28 mouse cellular contexts compared by ENCODE assay signal in genomic region chr16:88602464-88602863, GRCm38 (mm10). TPM values are rescaled to one million over a fixed set of nuclear protein-coding genes. Genes with fewer than 3 reads are reported as not detected.
DNase-seq lines count a peak whose midpoint lies in the region; ATAC-seq and TF ChIP-seq lines count a peak whose summit lies in the region.
"Had no signal": no experiment of that assay in that cellular context is flagged by ENCODE, and none has a peak within 500 bp of the region (broad histone marks: within the 10 kb centered on the region; RNA-seq: fewer than 3 reads in every experiment).

No protein-coding gene starts in this region.

- H3K4me1 ChIP-seq in embryonic facial prominence, embryonic 11.5 days (ENCODE audit: control insufficient read depth, insufficient read depth, low read length): no peaks in the 10 kb centered on the region
- H3K4me1 ChIP-seq in embryonic facial prominence, embryonic 10.5 days: peaks cover 31% of the 10 kb centered on the region
- H3K4me1 ChIP-seq in midbrain, embryonic 11.5 days (ENCODE audit: control insufficient read depth, insufficient read depth, low read length): no peaks in the 10 kb centered on the region; the same call in 1 of the 2 replicates
- H3K4me1 ChIP-seq in midbrain, postnatal 0 days (ENCODE audit: insufficient read depth, low read length): no peaks in the 10 kb centered on the region
- peaks cover 40% of the 10 kb centered on the region for H3K4me1 ChIP-seq in limb, embryonic 10.5 days
- H3K4me1 ChIP-seq: forebrain, embryonic 12.5 days had no signal

- no peak overlapping the region for H3K4me2 ChIP-seq in embryonic facial prominence, embryonic 11.5 days (ENCODE audit: low read depth, low read length)
- no peak overlapping the region for H3K4me2 ChIP-seq in midbrain, embryonic 11.5 days
- no peak overlapping the region for H3K4me2 ChIP-seq in midbrain, postnatal 0 days (ENCODE audit: low read depth, low read length, poor library complexity, severe bottlenecking)
- H3K4me2 ChIP-seq: embryonic facial prominence, embryonic 12.5 days; forebrain, embryonic 12.5 days had no signal

- no peak overlapping the region for H3K27ac ChIP-seq in embryonic facial prominence, embryonic 11.5 days (replicated peaks; ENCODE audit: low read depth, low read length)
- no peak overlapping the region for H3K27ac ChIP-seq in embryonic facial prominence, embryonic 10.5 days (replicated peaks)
- no peak overlapping the region for H3K27ac ChIP-seq in midbrain, embryonic 11.5 days (ENCODE audit: low read depth, low read length)
- no peak overlapping the region for H3K27ac ChIP-seq in midbrain, postnatal 0 days (ENCODE audit: low read depth, low read length)
- peak overlapping the region; percentile 66 for H3K27ac ChIP-seq in limb, embryonic 10.5 days
- H3K27ac ChIP-seq: embryonic facial prominence, embryonic 12.5 days; forebrain, embryonic 12.5 days had no signal

- no peak overlapping the region for H3K9ac ChIP-seq in embryonic facial prominence, embryonic 11.5 days (replicated peaks; ENCODE audit: low read length)
- H3K9ac ChIP-seq in midbrain, embryonic 11.5 days (ENCODE audit: low read length): no peak overlapping the region
- H3K9ac ChIP-seq in midbrain, postnatal 0 days (replicated peaks; ENCODE audit: low read length, poor library complexity, severe bottlenecking): no peak overlapping the region
- H3K9ac ChIP-seq: embryonic facial prominence, embryonic 12.5 days; forebrain, embryonic 12.5 days; forebrain, postnatal 0 days had no signal

- H3K36me3 ChIP-seq in embryonic facial prominence, embryonic 11.5 days (replicated peaks; ENCODE audit: control insufficient read depth, insufficient read depth, low read depth, low read length): no peaks in the 10 kb centered on the region
- H3K36me3 ChIP-seq in embryonic facial prominence, embryonic 10.5 days (replicated peaks): no peaks in the 10 kb centered on the region
- no peaks in the 10 kb centered on the region for H3K36me3 ChIP-seq in midbrain, embryonic 11.5 days (ENCODE audit: control insufficient read depth, insufficient read depth, low read length)
- no peaks in the 10 kb centered on the region for H3K36me3 ChIP-seq in midbrain, postnatal 0 days (ENCODE audit: insufficient read depth, low read length)
- no peaks in the 10 kb centered on the region for H3K36me3 ChIP-seq in limb, embryonic 10.5 days
- H3K36me3 ChIP-seq: embryonic facial prominence, embryonic 12.5 days; forebrain, embryonic 12.5 days; G1E had no signal

- no peaks in the 10 kb centered on the region for H3K9me3 ChIP-seq in embryonic facial prominence, embryonic 11.5 days (replicated peaks; ENCODE audit: control insufficient read depth, low read length)
- no peaks in the 10 kb centered on the region for H3K9me3 ChIP-seq in embryonic facial prominence, embryonic 10.5 days
- H3K9me3 ChIP-seq in midbrain, embryonic 11.5 days (ENCODE audit: control insufficient read depth, low read length): no peaks in the 10 kb centered on the region
- H3K9me3 ChIP-seq in midbrain, postnatal 0 days (ENCODE audit: low read length): no peaks in the 10 kb centered on the region
- no peaks in the 10 kb centered on the region for H3K9me3 ChIP-seq in limb, embryonic 10.5 days (replicated peaks)
- H3K9me3 ChIP-seq: embryonic facial prominence, embryonic 12.5 days; forebrain, embryonic 12.5 days had no signal

- H3K27me3 ChIP-seq in embryonic facial prominence, embryonic 11.5 days (ENCODE audit: control insufficient read depth, insufficient read depth, low read length): no peaks in the 10 kb centered on the region
- H3K27me3 ChIP-seq in embryonic facial prominence, embryonic 10.5 days (replicated peaks; ENCODE audit: low read depth, poor library complexity, severe bottlenecking): no peaks in the 10 kb centered on the region
- H3K27me3 ChIP-seq in midbrain, embryonic 11.5 days (ENCODE audit: control insufficient read depth, insufficient read depth, low read length): no peaks in the 10 kb centered on the region
- H3K27me3 ChIP-seq in midbrain, postnatal 0 days (ENCODE audit: insufficient read depth, low read length): no peaks in the 10 kb centered on the region
- H3K27me3 ChIP-seq in limb, embryonic 10.5 days (ENCODE audit: low read depth, poor library complexity, severe bottlenecking): no peaks in the 10 kb centered on the region
- H3K27me3 ChIP-seq: CH12.LX; embryonic facial prominence, embryonic 12.5 days had no signal

- DNase-seq in embryonic facial prominence, embryonic 11.5 days (ENCODE audit: low spot score): peak; percentile 28
- no peak for DNase-seq in embryonic facial prominence, embryonic 10.5 days (ENCODE audit: low spot score)
- no peak for DNase-seq in midbrain, embryonic 11.5 days (ENCODE audit: low spot score, missing footprints)
- DNase-seq in midbrain, postnatal 0 days (ENCODE audit: low spot score): no peak
- no peak for DNase-seq in limb, embryonic 10.5 days (ENCODE audit: low spot score)
- DNase-seq in retina, embryonic 14.5 days (ENCODE audit: low spot score): peak; percentile 9
- DNase-seq in B cell, adult 2 months: no peak
- DNase-seq: adrenal gland, adult 8-10 months; adrenal gland, postnatal 14 days; adrenal gland, postnatal 36 days; cerebellum, adult 11-12 months; cerebellum, adult 2 months; cerebellum, adult 9-10 months; cerebellum, postnatal 10 days; cerebellum, postnatal 25 days; forebrain, postnatal 0 days had no signal

- 56% methylated on average over 1 of the region's 1 CpGs for WGBS in embryonic facial prominence, embryonic 11.5 days
- 32% methylated on average over 1 of the region's 1 CpGs for WGBS in embryonic facial prominence, embryonic 10.5 days
- WGBS in midbrain, embryonic 11.5 days: 41% methylated on average over 1 of the region's 1 CpGs
- WGBS in midbrain, postnatal 0 days: 50% methylated on average over 1 of the region's 1 CpGs
- 41% methylated on average over 1 of the region's 1 CpGs for WGBS in limb, embryonic 10.5 days

- no peak for ATAC-seq in embryonic facial prominence, embryonic 11.5 days (replicated peaks; ENCODE audit: insufficient number of reproducible peaks, low FRiP score, low TSS enrichment, low read depth)
- ATAC-seq in midbrain, embryonic 11.5 days (ENCODE audit: low FRiP score): peak; percentile 70; the same call in 1 of the 2 replicates
- no peak for ATAC-seq in midbrain, postnatal 0 days (ENCODE audit: low FRiP score)
- ATAC-seq in megakaryocyte-erythroid progenitor cell, adult 5-6 weeks (replicated peaks; ENCODE audit: low FRiP score, low TSS enrichment, poor library complexity, severe bottlenecking): no peak
- ATAC-seq: activated CD4-positive, CD25-positive, alpha-beta regulatory T cell, adult 4 months; CD4-positive, CD25-positive, alpha-beta regulatory T cell, adult 4 months; forebrain, embryonic 14.5 days; forebrain, postnatal 0 days; Patski had no signal

- no peak for TF ChIP-seq CTCF in midbrain, postnatal 0 days (IDR thresholded peaks at IDR 0.05)

- H3K4me3 ChIP-seq in embryonic facial prominence, embryonic 11.5 days (ENCODE audit: low read depth, low read length): no peak overlapping the region
- H3K4me3 ChIP-seq in embryonic facial prominence, embryonic 10.5 days: no peak overlapping the region
- H3K4me3 ChIP-seq in midbrain, embryonic 11.5 days (ENCODE audit: low read depth, low read length): no peak overlapping the region
- no peak overlapping the region for H3K4me3 ChIP-seq in midbrain, postnatal 0 days (ENCODE audit: low read depth, low read length)
- H3K4me3 ChIP-seq in limb, embryonic 10.5 days: no peak overlapping the region
- H3K4me3 ChIP-seq: embryonic facial prominence, embryonic 12.5 days; forebrain, embryonic 12.5 days had no signal

RNA-seq across cellular contexts. Expression of gene Krtap24-1, which starts 9.6 kb away (rescaled TPM):
- polyA plus RNA-seq in embryonic facial prominence, embryonic 11.5 days (2014; fragmentation: Nextera tagmentation; extraction: Ambion mirVana): not detected in 2 replicates
- polyA plus RNA-seq in embryonic facial prominence, embryonic 10.5 days (2016; fragmentation: Nextera tagmentation; extraction: Ambion mirVana): not detected in 2 replicates
- polyA plus RNA-seq in midbrain, embryonic 11.5 days (2014; fragmentation: Nextera tagmentation; extraction: Ambion mirVana): not detected in 2 replicates
- total RNA-seq in midbrain, postnatal 0 days (2014; rRNA removed): not detected in 2 replicates
- not detected in 2 replicates for polyA plus RNA-seq in midbrain, postnatal 0 days (2015; fragmentation: Nextera tagmentation; extraction: Ambion mirVana)
- not detected in 2 replicates for polyA plus RNA-seq in limb, embryonic 10.5 days (2016; fragmentation: Nextera tagmentation; extraction: Ambion mirVana)
- total RNA-seq in megakaryocyte-erythroid progenitor cell, adult 5-6 weeks (2014; fragmentation: Nextera tagmentation): not detected in 2 replicates
- total RNA-seq in megakaryocyte-erythroid progenitor cell, adult 5-6 weeks (2017): not detected in 2 replicates
- total RNA-seq: adrenal gland, adult 18-20 months; adrenal gland, adult 8-10 months; adrenal gland, postnatal 14 days; adrenal gland, postnatal 36 days; CH12.LX; forebrain, postnatal 0 days; G1E had no signal
- polyA plus RNA-seq: activated CD4-positive, CD25-positive, alpha-beta regulatory T cell, adult 4 months; CD4-positive, CD25-positive, alpha-beta regulatory T cell, adult 4 months; cerebellum, adult 2 months; cortical plate, adult 2 months; embryonic facial prominence, embryonic 12.5 days; forebrain, embryonic 12.5 days; forebrain, embryonic 14.5 days; forebrain, postnatal 0 days; G1E; Patski had no signal

RNA-seq across cellular contexts. Expression of gene 2310079G19Rik, which starts 25.0 kb away (rescaled TPM):
- not detected in 2 replicates for polyA plus RNA-seq in embryonic facial prominence, embryonic 11.5 days (2014; fragmentation: Nextera tagmentation; extraction: Ambion mirVana)
- not detected in 2 replicates for polyA plus RNA-seq in embryonic facial prominence, embryonic 10.5 days (2016; fragmentation: Nextera tagmentation; extraction: Ambion mirVana)
- not detected in 2 replicates for polyA plus RNA-seq in midbrain, embryonic 11.5 days (2014; fragmentation: Nextera tagmentation; extraction: Ambion mirVana)
- total RNA-seq in midbrain, postnatal 0 days (2014; rRNA removed): not detected in 2 replicates
- polyA plus RNA-seq in midbrain, postnatal 0 days (2015; fragmentation: Nextera tagmentation; extraction: Ambion mirVana): not detected in 2 replicates
- not detected in 2 replicates for polyA plus RNA-seq in limb, embryonic 10.5 days (2016; fragmentation: Nextera tagmentation; extraction: Ambion mirVana)
- total RNA-seq in megakaryocyte-erythroid progenitor cell, adult 5-6 weeks (2014; fragmentation: Nextera tagmentation): not detected in 2 replicates
- total RNA-seq in megakaryocyte-erythroid progenitor cell, adult 5-6 weeks (2017): not detected in 2 replicates
- total RNA-seq: adrenal gland, adult 18-20 months; adrenal gland, adult 8-10 months; adrenal gland, postnatal 14 days; adrenal gland, postnatal 36 days; CH12.LX; forebrain, postnatal 0 days had no signal
- polyA plus RNA-seq: activated CD4-positive, CD25-positive, alpha-beta regulatory T cell, adult 4 months; CD4-positive, CD25-positive, alpha-beta regulatory T cell, adult 4 months; cerebellum, adult 2 months; cortical plate, adult 2 months; embryonic facial prominence, embryonic 12.5 days; embryonic facial prominence, embryonic 14.5 days; forebrain, embryonic 12.5 days; forebrain, embryonic 14.5 days; forebrain, postnatal 0 days; G1E; Patski had no signal

RNA-seq across cellular contexts. Expression of gene Cldn8, which starts 39.5 kb away (rescaled TPM):
- 4.5 and 5.3 TPM in 2 replicates for polyA plus RNA-seq in embryonic facial prominence, embryonic 11.5 days (2014; fragmentation: Nextera tagmentation; extraction: Ambion mirVana)
- 4.2 TPM in 2 replicates for polyA plus RNA-seq in embryonic facial prominence, embryonic 10.5 days (2016; fragmentation: Nextera tagmentation; extraction: Ambion mirVana)
- 0.37 and 0.38 TPM in 2 replicates for polyA plus RNA-seq in midbrain, embryonic 11.5 days (2014; fragmentation: Nextera tagmentation; extraction: Ambion mirVana)
- not detected in 2 replicates for total RNA-seq in midbrain, postnatal 0 days (2014; rRNA removed)
- polyA plus RNA-seq in midbrain, postnatal 0 days (2015; fragmentation: Nextera tagmentation; extraction: Ambion mirVana): not detected in 2 replicates
- 1.4 and 1.5 TPM in 2 replicates for polyA plus RNA-seq in limb, embryonic 10.5 days (2016; fragmentation: Nextera tagmentation; extraction: Ambion mirVana)
- not detected in 2 replicates for total RNA-seq in megakaryocyte-erythroid progenitor cell, adult 5-6 weeks (2014; fragmentation: Nextera tagmentation)
- not detected in 2 replicates for total RNA-seq in megakaryocyte-erythroid progenitor cell, adult 5-6 weeks (2017)
- total RNA-seq: adrenal gland, adult 18-20 months; adrenal gland, adult 8-10 months; adrenal gland, postnatal 14 days; adrenal gland, postnatal 36 days; CH12.LX; forebrain, postnatal 0 days; G1E had no signal
- polyA plus RNA-seq: activated CD4-positive, CD25-positive, alpha-beta regulatory T cell, adult 4 months; CD4-positive, CD25-positive, alpha-beta regulatory T cell, adult 4 months; cerebellum, adult 2 months; cortical plate, adult 2 months; forebrain, embryonic 14.5 days; forebrain, postnatal 0 days; G1E had no signal

RNA-seq across cellular contexts. Expression of gene Krtap26-1, which starts 45.1 kb away (rescaled TPM):
- not detected in 2 replicates for polyA plus RNA-seq in embryonic facial prominence, embryonic 11.5 days (2014; fragmentation: Nextera tagmentation; extraction: Ambion mirVana)
- polyA plus RNA-seq in embryonic facial prominence, embryonic 10.5 days (2016; fragmentation: Nextera tagmentation; extraction: Ambion mirVana): not detected in 2 replicates
- not detected in 2 replicates for polyA plus RNA-seq in midbrain, embryonic 11.5 days (2014; fragmentation: Nextera tagmentation; extraction: Ambion mirVana)
- total RNA-seq in midbrain, postnatal 0 days (2014; rRNA removed): not detected in 2 replicates
- not detected in 2 replicates for polyA plus RNA-seq in midbrain, postnatal 0 days (2015; fragmentation: Nextera tagmentation; extraction: Ambion mirVana)
- polyA plus RNA-seq in limb, embryonic 10.5 days (2016; fragmentation: Nextera tagmentation; extraction: Ambion mirVana): not detected in 2 replicates
- total RNA-seq in megakaryocyte-erythroid progenitor cell, adult 5-6 weeks (2014; fragmentation: Nextera tagmentation): not detected in 2 replicates
- not detected in 2 replicates for total RNA-seq in megakaryocyte-erythroid progenitor cell, adult 5-6 weeks (2017)
- total RNA-seq: adrenal gland, adult 18-20 months; adrenal gland, adult 8-10 months; adrenal gland, postnatal 14 days; adrenal gland, postnatal 36 days; CH12.LX; forebrain, postnatal 0 days; G1E had no signal
- polyA plus RNA-seq: activated CD4-positive, CD25-positive, alpha-beta regulatory T cell, adult 4 months; CD4-positive, CD25-positive, alpha-beta regulatory T cell, adult 4 months; cerebellum, adult 2 months; cortical plate, adult 2 months; embryonic facial prominence, embryonic 12.5 days; forebrain, embryonic 12.5 days; forebrain, embryonic 14.5 days; forebrain, postnatal 0 days; G1E; Patski had no signal

Comparison
In these comparisons a context has a peak if more than half of its experiments do, and no peak if none do; other contexts are left out.
1. DNase-seq: peak in embryonic facial prominence, embryonic 11.5 days (single experiment) and retina, embryonic 14.5 days (single experiment); none in embryonic facial prominence, embryonic 10.5 days (single experiment), midbrain, embryonic 11.5 days (single experiment), midbrain, postnatal 0 days (single experiment), limb, embryonic 10.5 days (single experiment) and B cell, adult 2 months (0 of 2).